23 mouse cellular contexts compared by ENCODE assay signal in genomic region chr14:46566681-46567410, GRCm38 (mm10).
DNase-seq lines count a peak whose midpoint lies in the region; ATAC-seq and TF ChIP-seq lines count a peak whose summit lies in the region.
"Had no signal": no experiment of that assay in that cellular context is flagged by ENCODE, and none has a peak within 500 bp of the region (broad histone marks: within the 10 kb centered on the region; RNA-seq: fewer than 3 reads in every experiment).

No protein-coding gene starts in this region.

- H3K9ac ChIP-seq in stomach, embryonic 14.5 days (replicated peaks; ENCODE audit: low read depth, low read length): no peak overlapping the region
- H3K9ac ChIP-seq in stomach, postnatal 0 days (ENCODE audit: low read length): no peak overlapping the region
- H3K9ac ChIP-seq in limb, embryonic 11.5 days (ENCODE audit: low read length): no peak overlapping the region
- H3K9ac ChIP-seq: forebrain, embryonic 13.5 days; heart, embryonic 15.5 days had no signal

- no peaks in the 10 kb centered on the region for H3K36me3 ChIP-seq in stomach, embryonic 14.5 days (ENCODE audit: control insufficient read depth, insufficient read depth, low read length)
- H3K36me3 ChIP-seq in stomach, postnatal 0 days (ENCODE audit: control insufficient read depth, insufficient read depth, low read length): no peaks in the 10 kb centered on the region
- no peaks in the 10 kb centered on the region for H3K36me3 ChIP-seq in limb, embryonic 11.5 days (ENCODE audit: control insufficient read depth, insufficient read depth, low read length)
- H3K36me3 ChIP-seq: heart, embryonic 15.5 days; hindbrain, embryonic 10.5 days; midbrain, embryonic 10.5 days had no signal

- no peaks in the 10 kb centered on the region for H3K9me3 ChIP-seq in stomach, embryonic 14.5 days (ENCODE audit: control insufficient read depth, low read depth, low read length)
- no peaks in the 10 kb centered on the region for H3K9me3 ChIP-seq in stomach, postnatal 0 days (ENCODE audit: control insufficient read depth, low read length)
- no peaks in the 10 kb centered on the region for H3K9me3 ChIP-seq in limb, embryonic 11.5 days (ENCODE audit: control insufficient read depth, low read length)
- H3K9me3 ChIP-seq: forebrain, embryonic 13.5 days; heart, embryonic 15.5 days; hindbrain, embryonic 10.5 days; midbrain, embryonic 10.5 days had no signal

- peaks cover 12% of the 10 kb centered on the region for H3K4me1 ChIP-seq in stomach, embryonic 14.5 days (ENCODE audit: control insufficient read depth, insufficient read depth, low read length)
- 0 out of 2 replicates have a peak, but pooled peaks cover 2% of the 10 kb centered on the region for H3K4me1 ChIP-seq in stomach, postnatal 0 days (replicated peaks; ENCODE audit: control insufficient read depth, insufficient read depth)
- H3K4me1 ChIP-seq in limb, embryonic 11.5 days (ENCODE audit: control insufficient read depth, insufficient read depth, low read length): peaks cover 4% of the 10 kb centered on the region; the same call in 1 of the 2 replicates
- H3K4me1 ChIP-seq: forebrain, embryonic 13.5 days had no signal

- no peak for TF ChIP-seq EP300 in stomach, postnatal 0 days (optimal IDR thresholded peaks at IDR 0.05)

- no peak overlapping the region for H3K4me2 ChIP-seq in stomach, embryonic 14.5 days (replicated peaks; ENCODE audit: low read depth, low read length)
- H3K4me2 ChIP-seq in stomach, postnatal 0 days (replicated peaks; ENCODE audit: low read depth): no peak overlapping the region
- H3K4me2 ChIP-seq in limb, embryonic 11.5 days (ENCODE audit: low read depth, severe bottlenecking): no peak overlapping the region
- H3K4me2 ChIP-seq: forebrain, embryonic 13.5 days; heart, embryonic 15.5 days had no signal

- no peaks in the 10 kb centered on the region for H3K27me3 ChIP-seq in stomach, embryonic 14.5 days (ENCODE audit: control insufficient read depth, insufficient read depth, low read length)
- no peaks in the 10 kb centered on the region for H3K27me3 ChIP-seq in stomach, postnatal 0 days (ENCODE audit: control insufficient read depth, insufficient read depth, low read length)
- no peaks in the 10 kb centered on the region for H3K27me3 ChIP-seq in limb, embryonic 11.5 days (ENCODE audit: control insufficient read depth, insufficient read depth, low read length)
- H3K27me3 ChIP-seq: forebrain, embryonic 13.5 days; heart, embryonic 15.5 days; Patski had no signal

- no peak overlapping the region for H3K4me3 ChIP-seq in stomach, embryonic 14.5 days (ENCODE audit: low read depth, low read length)
- H3K4me3 ChIP-seq in stomach, postnatal 0 days (ENCODE audit: low read depth, low read length): no peak overlapping the region
- H3K4me3 ChIP-seq in limb, embryonic 11.5 days (ENCODE audit: low read depth, low read length): no peak overlapping the region
- H3K4me3 ChIP-seq: forebrain, embryonic 13.5 days; heart, embryonic 15.5 days; hindbrain, embryonic 10.5 days; left cerebral cortex, adult 2 months; midbrain, embryonic 10.5 days; myocyte had no signal

- TF ChIP-seq CTCF in stomach, postnatal 0 days (IDR thresholded peaks at IDR 0.05; ENCODE audit: low read depth): no peak

- DNase-seq in kidney, adult 9 months: peak; percentile 8
- no peak for DNase-seq in kidney, postnatal 25 days
- DNase-seq in stomach, postnatal 0 days (ENCODE audit: low spot score): no peak
- no peak for DNase-seq in limb, embryonic 11.5 days (ENCODE audit: low spot score)
- DNase-seq in ovary, postnatal 36 days (ENCODE audit: low spot score): no peak
- no peak for DNase-seq in gastrocnemius, adult 8-10 months (ENCODE audit: low spot score in 2 of 2)
- DNase-seq in MN1 (ENCODE audit: low spot score): no peak
- DNase-seq: adrenal gland, postnatal 25 days; cerebellum, adult 18-20 months; lung, adult 18-20 months; lung, postnatal 4 days; right cerebral cortex, adult 18-20 months; spleen, adult 18-20 months; thymus, postnatal 25 days had no signal

- no peak for ATAC-seq in stomach, embryonic 14.5 days (ENCODE audit: insufficient number of reproducible peaks, insufficient read depth, low FRiP score, low read depth)
- ATAC-seq in stomach, postnatal 0 days (ENCODE audit: low FRiP score, low TSS enrichment): no peak
- ATAC-seq in limb, embryonic 11.5 days (ENCODE audit: insufficient number of reproducible peaks, low FRiP score, low TSS enrichment, low read depth): peak; percentile 70; the same call in 1 of the 2 replicates
- ATAC-seq: activated CD4-positive, CD25-positive, alpha-beta regulatory T cell, adult 4 months; forebrain, embryonic 13.5 days; Patski had no signal

- peak overlapping the region; percentile 34; the same call in 1 of the 2 replicates for H3K27ac ChIP-seq in stomach, embryonic 14.5 days (ENCODE audit: low read length)
- H3K27ac ChIP-seq in stomach, postnatal 0 days (replicated peaks): no peak overlapping the region
- H3K27ac ChIP-seq in limb, embryonic 11.5 days (replicated peaks; ENCODE audit: low read depth, low read length): no peak overlapping the region
- H3K27ac ChIP-seq: forebrain, embryonic 13.5 days; heart, embryonic 15.5 days; hindbrain, embryonic 10.5 days; left cerebral cortex, adult 2 months; midbrain, embryonic 10.5 days had no signal

- WGBS in stomach, embryonic 14.5 days: 16% methylated on average over 9 of the region's 9 CpGs
- 23% methylated on average over 9 of the region's 9 CpGs for WGBS in stomach, postnatal 0 days
- WGBS in limb, embryonic 11.5 days: 12% methylated on average over 9 of the region's 9 CpGs
